Comparison of ENCODE assay signal across 9 mouse cellular contexts in the genomic region with DNA sequence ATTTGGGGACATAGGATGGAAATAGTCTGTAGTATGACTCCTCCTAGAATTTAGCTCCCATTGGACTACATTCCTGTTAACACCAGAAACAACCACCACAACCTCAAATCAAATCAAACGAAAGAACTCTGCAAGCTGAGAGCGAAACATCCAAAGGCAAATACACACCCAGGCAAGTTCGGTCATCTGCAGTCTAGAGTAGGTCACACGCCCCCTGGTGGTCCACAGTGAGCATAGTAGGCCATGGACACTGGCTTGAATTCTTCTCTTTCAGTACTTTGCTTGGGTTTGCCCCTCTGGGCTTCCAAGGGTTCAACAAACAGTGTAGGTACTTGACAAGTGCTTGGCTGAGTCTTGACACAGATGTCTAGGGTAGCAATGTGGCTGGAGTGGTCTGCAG. TPM values are rescaled to one million over a fixed set of nuclear protein-coding genes. Genes with fewer than 3 reads are reported as not detected.
DNase-seq lines count a peak whose midpoint lies in the region; ATAC-seq and TF ChIP-seq lines count a peak whose summit lies in the region.
"Had no signal": no experiment of that assay in that cellular context is flagged by ENCODE, and none has a peak within 500 bp of the region (broad histone marks: within the 10 kb centered on the region; RNA-seq: fewer than 3 reads in every experiment).

No protein-coding gene starts in this region.

- TF ChIP-seq POLR2A in CH12.LX (IDR thresholded peaks at IDR 0.05; ENCODE audit: low read depth, low read length), result no peak
- TF ChIP-seq POLR2A in brain, embryonic 14.5 days (IDR thresholded peaks at IDR 0.05; ENCODE audit: borderline replicate concordance, extremely low read depth, insufficient read depth, insufficient read length, poor library complexity, severe bottlenecking), result no peak
- TF ChIP-seq POLR2A in thymus, adult 2 months (IDR thresholded peaks at IDR 0.05; ENCODE audit: control insufficient read depth, extremely low read depth, insufficient read depth, low read length, poor library complexity), result no peak

- in situ Hi-C loops in CH12.LX (cut with MboI; ENCODE audit: low pct_ligation_motif_present, low pct_unique_long_range_greater_than_20kb, low sequenced_read_pairs), result no loop called here

- H3K4me1 ChIP-seq in CH12.LX (ENCODE audit: control insufficient read depth in 1 of 2, insufficient read depth in 2 of 2), result peaks cover 12 to 21% of the 10 kb centered on the region in 2 experiments
- H3K4me1 ChIP-seq in heart, embryonic 13.5 days, result peaks cover 4% of the 10 kb centered on the region
- H3K4me1 ChIP-seq in liver, postnatal 0 days (ENCODE audit: insufficient read depth), result peaks cover 12% of the 10 kb centered on the region
- H3K4me1 ChIP-seq in neural tube, embryonic 14.5 days (ENCODE audit: control insufficient read depth, insufficient read depth, low read length), result no peaks in the 10 kb centered on the region
- peaks cover 4% of the 10 kb centered on the region for H3K4me1 ChIP-seq in thymus, adult 2 months (replicated peaks; ENCODE audit: control insufficient read depth, insufficient read depth, low read length)
- H3K4me1 ChIP-seq: midbrain, embryonic 12.5 days had no signal

- TF ChIP-seq CTCF in CH12.LX (conservative IDR thresholded peaks at IDR 0.05 in 1 of 2, IDR thresholded peaks at IDR 0.05 in 1 of 2; ENCODE audit: low read depth in 2 of 2, low read length in 2 of 2), result peak; percentile 92 to 95
- peak; percentile 81; the same call in 1 of the 2 replicates for TF ChIP-seq CTCF in brain, embryonic 14.5 days (IDR thresholded peaks at IDR 0.05; ENCODE audit: borderline replicate concordance, extremely low read depth, insufficient read depth, insufficient read length)
- peak; percentile 95 for TF ChIP-seq CTCF in liver, postnatal 0 days (IDR thresholded peaks at IDR 0.05; ENCODE audit: low read depth)
- TF ChIP-seq CTCF in thymus, adult 2 months (IDR thresholded peaks at IDR 0.05; ENCODE audit: borderline replicate concordance, control insufficient read depth, extremely low read depth, insufficient read depth, low read length, poor library complexity), result peak; percentile 54; the same call in 1 of the 2 replicates

- peak; percentile 83 for DNase-seq in CH12.LX (ENCODE audit: extremely low read depth)
- peak; percentile 75 for DNase-seq in brain, embryonic 14.5 days (ENCODE audit: low read depth)
- DNase-seq in kidney, postnatal 36 days, result peak; percentile 75 to 90
- peak; percentile 84 for DNase-seq in liver, postnatal 0 days
- DNase-seq in thymus, adult 2 months, result peak; percentile 73

- TF ChIP-seq EP300 in CH12.LX (IDR thresholded peaks at IDR 0.05; ENCODE audit: low read length), result no peak
- TF ChIP-seq EP300 in liver, postnatal 0 days (IDR thresholded peaks at IDR 0.05; ENCODE audit: low read depth), result no peak

- peak; percentile 66 for TF ChIP-seq RAD21 in CH12.LX (IDR thresholded peaks at IDR 0.05; ENCODE audit: low read depth, low read length)

- peak overlapping the region; percentile 26 to 50 (median 29) for H3K4me3 ChIP-seq in CH12.LX (replicated peaks in 1 of 3; ENCODE audit: low read depth in 2 of 3, low read length in 2 of 3, poor library complexity in 1 of 3)
- H3K4me3 ChIP-seq in heart, embryonic 13.5 days, result 0 out of 2 replicates have a peak overlapping the region, but pooled peaks have one; percentile 6
- H3K4me3 ChIP-seq in liver, postnatal 0 days (ENCODE audit: low read depth, low read length), result peak overlapping the region; percentile 18; the same call in 1 of the 2 replicates
- H3K4me3 ChIP-seq in neural tube, embryonic 14.5 days (ENCODE audit: low read depth, low read length), result no peak overlapping the region
- no peak overlapping the region for H3K4me3 ChIP-seq in thymus, adult 2 months (ENCODE audit: control insufficient read depth, insufficient read depth, low read length)
- H3K4me3 ChIP-seq: midbrain, embryonic 12.5 days had no signal

- peaks cover 1% of the 10 kb centered on the region for H3K27me3 ChIP-seq in CH12.LX (replicated peaks)
- H3K27me3 ChIP-seq in heart, embryonic 13.5 days (replicated peaks), result no peaks in the 10 kb centered on the region
- H3K27me3 ChIP-seq in liver, postnatal 0 days (ENCODE audit: insufficient read depth, low read length), result no peaks in the 10 kb centered on the region
- H3K27me3 ChIP-seq in neural tube, embryonic 14.5 days (ENCODE audit: control insufficient read depth, insufficient read depth, low read length), result no peaks in the 10 kb centered on the region
- no peaks in the 10 kb centered on the region for H3K27me3 ChIP-seq in thymus, adult 2 months (ENCODE audit: control insufficient read depth, insufficient read depth, low read length)
- H3K27me3 ChIP-seq: midbrain, embryonic 12.5 days had no signal

- H3K9me3 ChIP-seq in CH12.LX (replicated peaks; ENCODE audit: low read length), result no peaks in the 10 kb centered on the region
- H3K9me3 ChIP-seq in heart, embryonic 13.5 days, result no peaks in the 10 kb centered on the region
- no peaks in the 10 kb centered on the region for H3K9me3 ChIP-seq in liver, postnatal 0 days (ENCODE audit: low read length)
- no peaks in the 10 kb centered on the region for H3K9me3 ChIP-seq in neural tube, embryonic 14.5 days (ENCODE audit: control insufficient read depth, low read length)
- H3K9me3 ChIP-seq: midbrain, embryonic 12.5 days had no signal

- dilution Hi-C loops in CH12.LX (cut with MboI; ENCODE audit: extremely low pct_ligation_motif_present, extremely low pct_unique_long_range_greater_than_20kb, low sequenced_read_pairs), result no loop called here

- no peaks in the 10 kb centered on the region for H3K79me2 ChIP-seq in CH12.LX (replicated peaks; ENCODE audit: control insufficient read depth, extremely low read depth, insufficient read depth, poor library complexity, severe bottlenecking)

- H3K36me3 ChIP-seq in CH12.LX (replicated peaks in 1 of 2; ENCODE audit: control insufficient read depth in 1 of 2, insufficient read depth in 1 of 2, low read length in 1 of 2), result no peaks in the 10 kb centered on the region
- no peaks in the 10 kb centered on the region for H3K36me3 ChIP-seq in heart, embryonic 13.5 days
- no peaks in the 10 kb centered on the region for H3K36me3 ChIP-seq in liver, postnatal 0 days (replicated peaks; ENCODE audit: insufficient read depth, low read length)
- H3K36me3 ChIP-seq in neural tube, embryonic 14.5 days (ENCODE audit: control insufficient read depth, insufficient read depth, low read length), result no peaks in the 10 kb centered on the region
- H3K36me3 ChIP-seq in thymus, adult 2 months (ENCODE audit: control insufficient read depth, insufficient read depth, low read length), result no peaks in the 10 kb centered on the region
- H3K36me3 ChIP-seq: midbrain, embryonic 12.5 days had no signal

- 20% methylated on average over 4 of the region's 4 CpGs for WGBS in heart, embryonic 13.5 days
- 7% methylated on average over 4 of the region's 4 CpGs for WGBS in liver, postnatal 0 days (ENCODE audit: insufficient replicate concordance)
- WGBS in neural tube, embryonic 14.5 days, result 20% methylated on average over 4 of the region's 4 CpGs
- under 1% methylated on average over 4 of the region's 4 CpGs for WGBS in thymus, adult 2 months

- H3K27ac ChIP-seq in CH12.LX (ENCODE audit: insufficient read depth, low read depth), result no peak overlapping the region
- H3K27ac ChIP-seq in heart, embryonic 13.5 days (replicated peaks), result no peak overlapping the region
- no peak overlapping the region for H3K27ac ChIP-seq in liver, postnatal 0 days (ENCODE audit: low read depth)
- H3K27ac ChIP-seq in neural tube, embryonic 14.5 days (ENCODE audit: low read depth, low read length), result no peak overlapping the region
- H3K27ac ChIP-seq in thymus, adult 2 months (ENCODE audit: control insufficient read depth, insufficient read depth, low read length), result no peak overlapping the region
- H3K27ac ChIP-seq: midbrain, embryonic 12.5 days had no signal

- peak overlapping the region; percentile 47; the same call in 1 of the 2 replicates for H3K9ac ChIP-seq in CH12.LX (ENCODE audit: insufficient read depth, low read depth)
- H3K9ac ChIP-seq in heart, embryonic 13.5 days, result no peak overlapping the region
- H3K9ac ChIP-seq in liver, postnatal 0 days (replicated peaks), result no peak overlapping the region
- H3K9ac ChIP-seq in neural tube, embryonic 14.5 days (replicated peaks; ENCODE audit: low read depth, low read length), result no peak overlapping the region
- H3K9ac ChIP-seq: midbrain, embryonic 12.5 days had no signal

- ATAC-seq in erythroid progenitor cell, adult 5-6 weeks (replicated peaks; ENCODE audit: low FRiP score, poor library complexity, severe bottlenecking), result peak; percentile 88
- ATAC-seq in heart, embryonic 13.5 days (ENCODE audit: extremely low read depth, insufficient number of reproducible peaks, low FRiP score, low TSS enrichment), result no peak
- peak; percentile 73 for ATAC-seq in liver, postnatal 0 days
- peak; percentile 55; the same call in 1 of the 2 replicates for ATAC-seq in neural tube, embryonic 14.5 days (ENCODE audit: low read depth)

- H3K4me2 ChIP-seq in CH12.LX (ENCODE audit: insufficient read depth, low read depth, poor library complexity, severe bottlenecking), result peak overlapping the region; percentile 100
- peak overlapping the region; percentile 53 for H3K4me2 ChIP-seq in heart, embryonic 13.5 days
- peak overlapping the region; percentile 61 for H3K4me2 ChIP-seq in liver, postnatal 0 days (ENCODE audit: low read depth, low read length)
- peak overlapping the region; percentile 26; the same call in 1 of the 2 replicates for H3K4me2 ChIP-seq in neural tube, embryonic 14.5 days (ENCODE audit: low read depth, low read length)

RNA-seq across cellular contexts. Expression of a gene that starts 6.4 kb away (rescaled TPM):
- total RNA-seq in CH12.LX (2012; rRNA removed) (not detected in 2 replicates), CH12.LX (2014; rRNA removed) (not detected in 2 replicates)
- polyA plus RNA-seq in CH12.LX (2012; ENCODE audit: insufficient read length, low read depth), result not detected in 2 replicates
- polyA plus RNA-seq in brain, embryonic 14.5 days (2012; rRNA removed), result 0.10 and 0.16 TPM in 2 replicates
- not detected in 2 replicates for total RNA-seq in erythroid progenitor cell, adult 5-6 weeks (2015; ENCODE audit: low replicate concordance)
- 0.39 TPM in 1 of 2 replicates, not detected in the other for total RNA-seq in erythroid progenitor cell, adult 5-6 weeks (2017; ENCODE audit: low replicate concordance)
- polyA plus RNA-seq in heart, embryonic 13.5 days (2015; fragmentation: Nextera tagmentation; extraction: Ambion mirVana), result 0.62 and 5.1 TPM in 2 replicates
- 1,130 and 1,170 TPM in 2 replicates for polyA plus RNA-seq in liver, postnatal 0 days (2015; fragmentation: Nextera tagmentation; extraction: Ambion mirVana)
- 0.09 TPM in 1 of 2 replicates, not detected in the other for polyA plus RNA-seq in neural tube, embryonic 14.5 days (2014; fragmentation: Nextera tagmentation; extraction: Ambion mirVana)
- 0.05 and 2.5 TPM in 2 replicates for polyA plus RNA-seq in thymus, adult 2 months (2012; rRNA removed)
- polyA plus RNA-seq: midbrain, embryonic 12.5 days had no signal

RNA-seq across cellular contexts. Expression of a gene that starts 53.4 kb away (rescaled TPM):
- total RNA-seq in CH12.LX (2012; rRNA removed) (21.7 and 22.6 TPM in 2 replicates), CH12.LX (2014; rRNA removed) (12.7 and 14.8 TPM in 2 replicates)
- polyA plus RNA-seq in CH12.LX (2012; ENCODE audit: insufficient read length, low read depth), result 16.8 and 20.9 TPM in 2 replicates
- 18.3 and 28.6 TPM in 2 replicates for polyA plus RNA-seq in brain, embryonic 14.5 days (2012; rRNA removed)
- 8.0 and 10.5 TPM in 2 replicates for total RNA-seq in erythroid progenitor cell, adult 5-6 weeks (2015; ENCODE audit: low replicate concordance)
- total RNA-seq in erythroid progenitor cell, adult 5-6 weeks (2017; ENCODE audit: low replicate concordance), result 7.4 and 10.4 TPM in 2 replicates
- polyA plus RNA-seq in heart, embryonic 13.5 days (2015; fragmentation: Nextera tagmentation; extraction: Ambion mirVana), result 31.8 and 34.4 TPM in 2 replicates
- 9.8 and 13.0 TPM in 2 replicates for polyA plus RNA-seq in liver, postnatal 0 days (2015; fragmentation: Nextera tagmentation; extraction: Ambion mirVana)
- polyA plus RNA-seq in neural tube, embryonic 14.5 days (2014; fragmentation: Nextera tagmentation; extraction: Ambion mirVana), result 37.1 and 39.8 TPM in 2 replicates
- polyA plus RNA-seq in thymus, adult 2 months (2012; rRNA removed), result 27.7 and 43.4 TPM in 2 replicates

Comparison
In these comparisons a context has a peak if more than half of its experiments do, and no peak if none do; other contexts are left out.
1. H3K4me2 ChIP-seq: peak in every context shown above with its lines; median percentile 100 in CH12.LX; 61 in liver, postnatal 0 days; 53 in heart, embryonic 13.5 days; 26 in neural tube, embryonic 14.5 days.
2. H3K4me3 ChIP-seq: peak in CH12.LX (3 of 3), heart, embryonic 13.5 days (single experiment) and liver, postnatal 0 days (single experiment); none in neural tube, embryonic 14.5 days (single experiment) and thymus, adult 2 months (single experiment).
3. RNA of a gene that starts 6.4 kb away (polyA plus RNA-seq): 1,130 to 1,170 TPM in liver, postnatal 0 days; 0.62 to 5.1 TPM in heart, embryonic 13.5 days, 0.10 to 0.16 TPM in brain, embryonic 14.5 days, 0.09 TPM in neural tube, embryonic 14.5 days, 0.05 to 2.5 TPM in thymus, adult 2 months and not detected in CH12.LX; every median in the first group is over 100 times any median in the second.
4. Peak in every context shown above with its lines, with median percentiles within 50 percentile points of each other: DNase-seq and CTCF ChIP-seq.